Mouse (Mus musculus): Measurements from ENCODE around the gene Xpr1. TPM values are rescaled to one million over a fixed set of nuclear protein-coding genes. Genes with fewer than 3 reads are reported as not detected.
"Not testable (repeated sequence)": the region's sequence is repeated elsewhere in the genome, so short reads cannot be mapped to it uniquely, and the experiment has no call there.

Xpr1 gene
- polyA plus RNA-seq, 1 experiment from 2014 or later: 8.0 TPM

DNA sequence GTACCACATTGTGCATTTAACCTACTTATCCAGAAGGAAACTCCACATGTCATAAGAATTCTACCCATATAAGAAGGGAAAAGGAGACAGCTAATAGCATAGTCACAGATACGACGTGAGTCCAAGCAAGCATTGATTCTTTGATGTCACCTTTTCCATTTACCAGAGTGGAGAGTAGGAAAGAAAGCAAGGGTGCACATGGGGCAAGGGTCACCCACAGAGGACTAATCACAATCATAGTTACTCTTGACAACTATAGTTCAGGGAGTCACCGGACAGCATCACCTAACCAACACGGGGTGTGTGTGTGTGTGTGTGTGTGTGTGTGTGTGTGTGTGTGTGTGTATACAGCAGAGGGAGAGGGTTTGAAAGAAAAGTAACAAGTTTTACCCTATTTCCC, 141.4 kb downstream of the Xpr1 start:
- Histone ChIP-seq H3K36me3 (ENCODE audit: control insufficient read depth, insufficient read depth, low read length) (no peaks in the 10 kb centered on the region), H3K9me3 (ENCODE audit: control insufficient read depth, low read length) (no peaks in the 10 kb centered on the region), H3K27me3 (replicated peaks; ENCODE audit: control insufficient read depth, insufficient read depth, low read length) (no peaks in the 10 kb centered on the region), H3K4me2 (no peak overlapping the region), H3K4me1 (replicated peaks; ENCODE audit: control insufficient read depth, insufficient read depth, low read length) (peaks cover 12% of the 10 kb centered on the region), H3K9ac (ENCODE audit: low read depth, low read length) (no peak overlapping the region), H3K4me3 (ENCODE audit: low read depth, low read length) (no peak overlapping the region), H3K27ac (ENCODE audit: low read depth, low read length) (no peak overlapping the region)
- WGBS: 85% methylated on average over 4 of the region's 4 CpGs
- DNase-seq (ENCODE audit: low spot score): no peak
- no peak for ATAC-seq (replicated peaks; ENCODE audit: low FRiP score)

DNA sequence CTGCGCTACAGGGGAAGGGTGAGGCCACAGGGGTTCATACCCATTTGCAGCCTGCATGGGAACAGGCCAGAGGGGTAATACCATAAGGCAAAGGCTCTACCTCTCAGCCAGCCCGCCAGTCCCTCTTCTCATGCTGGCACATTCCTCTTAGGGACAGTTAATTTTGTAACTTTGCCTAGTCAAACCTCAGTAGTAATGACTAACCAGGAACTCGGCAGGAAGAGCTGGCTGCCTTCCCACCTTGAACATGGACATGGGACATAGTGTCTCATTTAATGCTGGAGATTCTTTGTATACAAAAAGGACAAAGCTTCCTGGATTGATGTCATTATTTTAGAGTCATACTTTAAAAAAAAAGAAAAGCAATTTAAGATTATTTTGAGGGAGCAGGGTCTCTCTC, 142.2 kb downstream of the Xpr1 start:
- H3K4me1 ChIP-seq (replicated peaks; ENCODE audit: control insufficient read depth, insufficient read depth, low read length): peaks cover 12% of the 10 kb centered on the region
- ATAC-seq (replicated peaks; ENCODE audit: low FRiP score) (no peak), DNase-seq (ENCODE audit: low spot score) (no peak)
- H3K4me3 ChIP-seq (ENCODE audit: low read depth, low read length): no peak overlapping the region
- no peak overlapping the region for H3K4me2 ChIP-seq
- H3K27me3 ChIP-seq (replicated peaks; ENCODE audit: control insufficient read depth, insufficient read depth, low read length): no peaks in the 10 kb centered on the region
- WGBS: 92% methylated on average over 3 of the region's 3 CpGs
- H3K9me3 ChIP-seq (ENCODE audit: control insufficient read depth, low read length): no peaks in the 10 kb centered on the region
- H3K36me3 ChIP-seq (ENCODE audit: control insufficient read depth, insufficient read depth, low read length): no peaks in the 10 kb centered on the region
- H3K27ac ChIP-seq (ENCODE audit: low read depth, low read length): no peak overlapping the region
- H3K9ac ChIP-seq (ENCODE audit: low read depth, low read length): no peak overlapping the region

DNA sequence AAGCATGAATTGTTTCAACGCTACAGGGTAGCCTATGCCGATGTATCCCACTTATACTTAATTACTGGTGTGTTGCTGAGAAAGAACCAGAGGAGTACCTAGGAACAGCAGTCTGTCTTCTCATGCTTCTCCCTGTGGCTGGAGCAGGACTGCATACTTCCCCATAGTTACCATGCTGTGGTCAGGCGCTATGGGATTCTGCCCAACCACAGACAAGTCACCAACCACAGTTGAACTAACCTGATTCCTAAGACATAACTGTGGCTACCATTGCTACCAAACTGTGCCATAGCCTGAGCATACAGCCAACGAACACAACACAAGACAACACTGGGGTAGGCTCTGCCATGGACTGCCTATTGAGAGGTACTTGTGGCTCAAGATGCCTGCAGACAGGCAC, 144.3 kb downstream of the Xpr1 start:
- H3K27me3 ChIP-seq (replicated peaks; ENCODE audit: control insufficient read depth, insufficient read depth, low read length): no peaks in the 10 kb centered on the region
- ATAC-seq (replicated peaks; ENCODE audit: low FRiP score): no peak
- no peak overlapping the region for H3K9ac ChIP-seq (ENCODE audit: low read depth, low read length)
- H3K9me3 ChIP-seq (ENCODE audit: control insufficient read depth, low read length): no peaks in the 10 kb centered on the region
- DNase-seq (ENCODE audit: low spot score): no peak
- H3K4me1 ChIP-seq (replicated peaks; ENCODE audit: control insufficient read depth, insufficient read depth, low read length): peaks cover 12% of the 10 kb centered on the region
- no peak overlapping the region for H3K27ac ChIP-seq (ENCODE audit: low read depth, low read length)
- H3K4me3 ChIP-seq (ENCODE audit: low read depth, low read length): no peak overlapping the region
- H3K36me3 ChIP-seq (ENCODE audit: control insufficient read depth, insufficient read depth, low read length): no peaks in the 10 kb centered on the region
- 74% methylated on average over 4 of the region's 4 CpGs for whole genome bisulfite sequencing
- no peak overlapping the region for H3K4me2 ChIP-seq

DNA sequence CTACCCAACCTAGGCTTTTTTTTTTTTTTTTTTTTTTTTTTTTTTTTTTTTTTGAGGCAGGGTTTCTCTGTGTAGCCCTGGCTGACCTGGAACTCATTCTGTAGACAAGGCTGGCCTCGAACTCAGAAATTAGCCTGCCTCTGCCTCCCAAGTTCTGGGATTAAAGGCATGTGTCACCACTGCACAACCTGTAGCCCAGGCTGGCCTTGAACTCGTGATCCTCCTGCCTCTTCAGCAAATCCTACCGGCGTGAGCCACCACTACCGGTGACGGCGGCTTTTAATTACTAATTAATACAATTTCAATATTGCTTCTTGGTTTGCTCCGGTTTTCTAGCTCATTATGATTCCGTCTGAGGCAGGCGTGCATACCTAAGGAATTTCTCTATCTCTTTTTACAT, 154.7 kb downstream of the Xpr1 start:
- H3K27ac ChIP-seq (ENCODE audit: low read depth, low read length); H3K27me3 ChIP-seq (replicated peaks; ENCODE audit: control insufficient read depth, insufficient read depth, low read length); H3K4me2 ChIP-seq; H3K9me3 ChIP-seq (ENCODE audit: control insufficient read depth, low read length); H3K9ac ChIP-seq (ENCODE audit: low read depth, low read length); H3K4me3 ChIP-seq (ENCODE audit: low read depth, low read length); DNase-seq (ENCODE audit: low spot score); H3K4me1 ChIP-seq (replicated peaks; ENCODE audit: control insufficient read depth, insufficient read depth, low read length); ATAC-seq (replicated peaks; ENCODE audit: low FRiP score); H3K36me3 ChIP-seq (ENCODE audit: control insufficient read depth, insufficient read depth, low read length): not testable (repeated sequence)
- 90% methylated on average over 10 of the region's 10 CpGs for WGBS

DNA sequence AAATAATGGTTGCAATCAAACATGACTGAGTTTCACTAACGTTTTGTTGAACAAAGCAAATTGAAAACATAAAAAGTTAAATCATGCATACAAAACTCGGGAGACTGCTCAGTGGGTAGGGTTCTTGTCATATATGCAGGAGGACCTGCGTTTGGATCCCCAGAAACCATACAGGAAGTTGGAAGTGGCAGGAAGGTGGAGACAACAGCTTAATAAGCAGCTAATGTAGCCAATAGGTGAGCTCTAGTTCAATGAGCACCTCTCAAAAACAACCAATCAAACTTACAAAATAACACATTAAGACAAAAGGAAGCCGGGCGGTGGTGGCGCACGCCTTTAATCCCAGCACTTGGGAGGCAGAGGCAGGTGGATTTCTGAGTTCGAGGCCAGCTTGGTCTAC, 162.9 kb downstream of the Xpr1 start:
- ATAC-seq (replicated peaks; ENCODE audit: low FRiP score): no peak

DNA sequence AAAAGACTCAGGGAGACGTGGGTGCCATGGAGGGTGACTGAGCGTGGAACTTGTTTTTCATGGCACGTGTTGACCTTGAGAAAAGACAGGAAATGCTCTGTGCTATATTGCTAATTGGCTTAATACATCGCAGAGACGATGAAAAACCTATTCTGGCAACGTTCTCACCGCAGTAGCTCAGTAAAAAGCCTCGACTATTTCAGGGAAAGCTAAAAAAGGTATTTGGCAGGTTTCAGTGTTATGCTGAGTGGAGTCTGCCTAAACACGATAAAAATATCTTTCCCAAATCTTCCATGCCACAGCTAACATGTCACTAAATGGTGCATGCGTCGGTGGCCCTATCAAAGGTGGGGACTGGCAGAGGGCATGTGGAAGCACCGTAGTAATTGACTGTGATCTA, 164.1 kb downstream of the Xpr1 start:
- H3K27me3 ChIP-seq (replicated peaks; ENCODE audit: control insufficient read depth, insufficient read depth, low read length): peaks cover 1% of the 10 kb centered on the region
- DNase-seq (ENCODE audit: low spot score): no peak
- H3K4me2 ChIP-seq: no peak overlapping the region
- H3K4me3 ChIP-seq (ENCODE audit: low read depth, low read length): no peak overlapping the region
- H3K36me3 ChIP-seq (ENCODE audit: control insufficient read depth, insufficient read depth, low read length): no peaks in the 10 kb centered on the region
- H3K4me1 ChIP-seq (replicated peaks; ENCODE audit: control insufficient read depth, insufficient read depth, low read length): peaks cover 10% of the 10 kb centered on the region
- no peak overlapping the region for H3K27ac ChIP-seq (ENCODE audit: low read depth, low read length)
- 71% methylated on average over 12 of the region's 12 CpGs for WGBS
- no peaks in the 10 kb centered on the region for H3K9me3 ChIP-seq (ENCODE audit: control insufficient read depth, low read length)
- no peak for ATAC-seq (replicated peaks; ENCODE audit: low FRiP score)
- H3K9ac ChIP-seq (ENCODE audit: low read depth, low read length): no peak overlapping the region

More for the DNA sequence above, 162.9 kb downstream of the Xpr1 start:
- Histone ChIP-seq H3K27me3 (replicated peaks; ENCODE audit: control insufficient read depth, insufficient read depth, low read length) (no peaks in the 10 kb centered on the region; the same call in 1 of the 2 replicates), H3K36me3 (ENCODE audit: control insufficient read depth, insufficient read depth, low read length) (no peaks in the 10 kb centered on the region), H3K4me1 (replicated peaks; ENCODE audit: control insufficient read depth, insufficient read depth, low read length) (peaks cover 10% of the 10 kb centered on the region), H3K4me3 (ENCODE audit: low read depth, low read length) (no peak overlapping the region), H3K9ac (ENCODE audit: low read depth, low read length) (no peak overlapping the region), H3K4me2 (no peak overlapping the region), H3K27ac (ENCODE audit: low read depth, low read length) (no peak overlapping the region), H3K9me3 (ENCODE audit: control insufficient read depth, low read length) (no peaks in the 10 kb centered on the region)
- no peak for DNase-seq (ENCODE audit: low spot score)
- 82% methylated on average over 8 of the region's 8 CpGs for WGBS

DNA sequence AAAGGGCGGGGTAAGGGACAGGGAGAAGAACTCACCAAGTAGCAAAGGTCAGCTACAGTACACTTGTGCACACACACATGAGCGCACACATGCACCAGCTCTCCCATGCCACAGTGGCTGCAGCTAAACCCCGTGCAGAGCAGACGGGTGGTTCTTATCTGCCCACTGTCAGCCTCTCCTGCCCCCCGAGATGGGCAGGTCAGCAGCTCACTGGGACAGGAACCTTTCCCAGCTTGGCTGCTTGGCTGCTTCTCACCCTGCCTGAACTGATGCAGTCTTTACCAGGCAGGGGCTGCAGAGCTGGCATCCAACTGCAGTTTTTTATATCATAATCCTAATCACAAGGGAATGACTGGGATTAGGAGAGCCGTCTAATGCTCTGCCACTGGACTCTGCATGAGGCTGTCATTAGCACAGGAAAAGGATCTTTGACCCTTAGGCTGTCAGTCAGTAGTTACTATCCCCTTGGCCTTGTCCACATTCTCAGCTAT, 164.5 kb downstream of the Xpr1 start:
- no peak overlapping the region for H3K9ac ChIP-seq (ENCODE audit: low read depth, low read length)
- no peaks in the 10 kb centered on the region for H3K36me3 ChIP-seq (ENCODE audit: control insufficient read depth, insufficient read depth, low read length)
- ATAC-seq (replicated peaks; ENCODE audit: low FRiP score): peak; percentile 54
- no peak overlapping the region for H3K27ac ChIP-seq (ENCODE audit: low read depth, low read length)
- H3K27me3 ChIP-seq (replicated peaks; ENCODE audit: control insufficient read depth, insufficient read depth, low read length): peaks cover 5% of the 10 kb centered on the region
- DNase-seq (ENCODE audit: low spot score): no peak
- no peak overlapping the region for H3K4me2 ChIP-seq
- WGBS: 26% methylated on average over 6 of the region's 6 CpGs
- peaks cover 10% of the 10 kb centered on the region for H3K4me1 ChIP-seq (replicated peaks; ENCODE audit: control insufficient read depth, insufficient read depth, low read length)
- no peak overlapping the region for H3K4me3 ChIP-seq (ENCODE audit: low read depth, low read length)
- no peaks in the 10 kb centered on the region for H3K9me3 ChIP-seq (ENCODE audit: control insufficient read depth, low read length)

DNA sequence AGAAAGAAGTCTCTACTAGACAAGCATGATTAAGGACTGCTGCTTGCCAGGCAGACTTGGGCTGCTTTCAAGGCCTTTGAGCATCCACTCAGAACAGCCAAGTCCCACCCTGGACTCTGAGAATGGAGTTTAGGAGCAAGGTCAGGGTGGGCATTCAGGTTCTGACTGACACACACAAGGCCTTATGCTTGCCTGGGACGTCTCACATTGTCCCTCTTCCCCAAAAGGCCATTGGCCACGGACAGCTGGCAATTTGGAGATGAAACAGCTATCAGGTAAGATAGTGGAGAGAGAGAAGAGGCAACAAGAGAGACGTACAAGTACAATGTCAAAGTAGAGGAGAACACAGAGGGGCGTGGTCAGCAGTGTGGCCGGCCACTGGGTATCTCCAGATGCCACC, 165.6 kb downstream of the Xpr1 start:
- H3K36me3 ChIP-seq (ENCODE audit: control insufficient read depth, insufficient read depth, low read length): no peaks in the 10 kb centered on the region
- 61% methylated on average over 5 of the region's 5 CpGs for WGBS
- H3K4me2 ChIP-seq: no peak overlapping the region
- no peak overlapping the region for H3K4me3 ChIP-seq (ENCODE audit: low read depth, low read length)
- H3K27ac ChIP-seq (ENCODE audit: low read depth, low read length): no peak overlapping the region
- H3K4me1 ChIP-seq (replicated peaks; ENCODE audit: control insufficient read depth, insufficient read depth, low read length): peaks cover 10% of the 10 kb centered on the region
- ATAC-seq (replicated peaks; ENCODE audit: low FRiP score) (no peak), DNase-seq (ENCODE audit: low spot score) (no peak)
- no peaks in the 10 kb centered on the region for H3K9me3 ChIP-seq (ENCODE audit: control insufficient read depth, low read length)
- no peak overlapping the region for H3K9ac ChIP-seq (ENCODE audit: low read depth, low read length)
- H3K27me3 ChIP-seq (replicated peaks; ENCODE audit: control insufficient read depth, insufficient read depth, low read length): peaks cover 13% of the 10 kb centered on the region

DNA sequence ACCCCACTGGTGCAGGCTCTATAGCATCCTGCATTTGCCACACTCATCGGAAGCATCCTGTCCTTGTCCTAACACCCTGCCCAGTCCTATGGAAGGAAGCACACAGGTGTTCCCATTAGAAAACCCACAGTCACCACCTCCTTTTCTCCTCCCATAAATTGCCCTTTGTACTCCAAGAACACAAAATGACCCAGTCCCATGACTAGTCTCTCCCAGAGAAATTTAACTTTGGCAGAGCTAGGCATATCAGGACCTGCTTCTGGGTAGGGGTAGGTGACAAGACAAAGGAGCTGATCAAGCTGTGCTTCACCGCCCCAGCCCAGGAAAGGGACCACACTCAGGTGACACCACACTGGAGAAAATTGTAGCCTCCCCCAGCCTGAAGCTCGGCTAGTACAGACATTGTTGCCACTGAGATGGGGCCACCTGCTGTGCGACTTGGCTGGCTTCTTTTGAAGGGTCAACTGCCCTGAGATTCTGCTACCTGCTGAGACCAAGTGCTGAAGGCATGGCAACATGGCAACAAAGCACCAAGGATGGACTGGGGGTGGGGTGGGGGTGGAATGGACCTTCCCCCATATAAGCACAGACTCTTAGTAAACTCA, 166.6 kb downstream of the Xpr1 start:
- Histone ChIP-seq H3K9me3 (ENCODE audit: control insufficient read depth, low read length) (no peaks in the 10 kb centered on the region), H3K27me3 (replicated peaks; ENCODE audit: control insufficient read depth, insufficient read depth, low read length) (peaks cover 16% of the 10 kb centered on the region), H3K27ac (ENCODE audit: low read depth, low read length) (no peak overlapping the region), H3K4me3 (ENCODE audit: low read depth, low read length) (no peak overlapping the region), H3K36me3 (ENCODE audit: control insufficient read depth, insufficient read depth, low read length) (no peaks in the 10 kb centered on the region), H3K9ac (ENCODE audit: low read depth, low read length) (no peak overlapping the region), H3K4me2 (no peak overlapping the region), H3K4me1 (replicated peaks; ENCODE audit: control insufficient read depth, insufficient read depth, low read length) (peaks cover 10% of the 10 kb centered on the region)
- WGBS: 47% methylated on average over 4 of the region's 4 CpGs
- DNase-seq (ENCODE audit: low spot score): no peak
- no peak for ATAC-seq (replicated peaks; ENCODE audit: low FRiP score)
